Comparison of ENCODE assay signal across 8 mouse cellular contexts in genomic region chr19:47658914-47659535, GRCm38 (mm10). TPM values are rescaled to one million over a fixed set of nuclear protein-coding genes. Genes with fewer than 3 reads are reported as not detected.
DNase-seq lines count a peak whose midpoint lies in the region; ATAC-seq lines count a peak whose summit lies in the region.
"Had no signal": no experiment of that assay in that cellular context is flagged by ENCODE, and none has a peak within 500 bp of the region (broad histone marks: within the 10 kb centered on the region; RNA-seq: fewer than 3 reads in every experiment).

No protein-coding gene starts in this region.

- H3K4me3 ChIP-seq in forebrain, embryonic 12.5 days (replicated peaks), result no peak overlapping the region

- no peaks in the 10 kb centered on the region for H3K36me3 ChIP-seq in forebrain, embryonic 12.5 days (replicated peaks)

- H3K4me2 ChIP-seq in forebrain, embryonic 12.5 days, result no peak overlapping the region

- peak; percentile 94 for DNase-seq in NIH3T3 (ENCODE audit: low read depth)
- peak; percentile 89 for DNase-seq in brain, adult 2 months (ENCODE audit: low read depth, low spot score)
- peak; percentile 60 to 64 for DNase-seq in layer of hippocampus, postnatal 10 days (ENCODE audit: low spot score in 2 of 2)
- DNase-seq in lung, postnatal 36 days, result peak; percentile 64
- DNase-seq in skeletal muscle tissue, adult 2 months (ENCODE audit: low read depth, low spot score), result peak; percentile 64

- peaks cover 7% of the 10 kb centered on the region for H3K4me1 ChIP-seq in forebrain, embryonic 12.5 days

- WGBS in forebrain, embryonic 12.5 days, result 22% methylated on average over 5 of the region's 5 CpGs

- peak; percentile 78 for ATAC-seq in forebrain, embryonic 12.5 days (ENCODE audit: low FRiP score)
- ATAC-seq in hematopoietic stem cell, adult 5-6 weeks (replicated peaks in 1 of 2; ENCODE audit: insufficient read depth in 1 of 2, low FRiP score in 2 of 2, low TSS enrichment in 1 of 2, low read depth in 1 of 2, poor library complexity in 2 of 2, severe bottlenecking in 2 of 2), result peak; percentile 66 to 76

- H3K27ac ChIP-seq in forebrain, embryonic 12.5 days, result no peak overlapping the region
- H3K27ac ChIP-seq: macrophage had no signal

- H3K9ac ChIP-seq in forebrain, embryonic 12.5 days, result peak overlapping the region; percentile 7; the same call in 1 of the 2 replicates

- 0 out of 2 replicates have a peak, but pooled peaks cover 3% of the 10 kb centered on the region for H3K27me3 ChIP-seq in forebrain, embryonic 12.5 days

- no peaks in the 10 kb centered on the region for H3K9me3 ChIP-seq in forebrain, embryonic 12.5 days

RNA-seq across cellular contexts. Expression of gene Col17a1, which starts 32.9 kb away (rescaled TPM):
- 0.92 and 1.1 TPM in 2 replicates for polyA plus RNA-seq in forebrain, embryonic 12.5 days (2016; fragmentation: Nextera tagmentation; extraction: Ambion mirVana)
- not detected in 2 replicates for total RNA-seq in hematopoietic stem cell, adult 5-6 weeks (2017)
- under 1 TPM; 0.16 to 0.25 TPM for total RNA-seq in layer of hippocampus, postnatal 10 days (2021)
- polyA plus RNA-seq: macrophage had no signal
